Mouse (Mus musculus): ENCODE measurements around the gene Elovl6. TPM values are rescaled to one million over a fixed set of nuclear protein-coding genes. Genes with fewer than 3 reads are reported as not detected.

Gene Elovl6
- polyA plus RNA-seq (2017; shearing (Covaris generic)), result 10 to 100 TPM in 2 of 3 experiments, 1 to 10 TPM in 1; 9.0 to 16.4 (median 11.1) TPM

- peak; percentile 3 for ATAC-seq
Measured at GRCm38 (mm10) chr3:129532180-129532864, at the start of gene Elovl6. Gene Elovl6, plus strand, starts transcription at chr3:129532355.

DNA sequence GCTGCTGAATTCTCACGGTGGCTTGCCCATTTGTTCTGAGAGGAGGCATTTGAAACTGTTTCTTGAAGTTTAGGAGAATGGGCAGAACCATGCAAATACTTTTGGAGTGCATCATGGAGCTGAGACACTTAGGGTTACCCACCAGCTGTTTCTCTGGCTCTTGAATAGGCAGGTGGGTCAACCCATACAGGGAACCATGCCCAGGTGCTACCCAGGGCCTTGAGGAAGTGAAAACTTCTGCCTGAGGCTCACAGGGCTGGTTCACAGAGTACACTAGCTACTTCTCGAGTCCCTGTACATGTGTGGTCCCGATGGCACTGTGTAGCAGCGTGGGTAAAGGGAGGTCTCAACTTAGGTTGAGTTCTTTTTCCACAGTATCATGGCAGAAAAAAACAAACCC, 43.4 kb upstream of the Elovl6 start:
- no peak for ATAC-seq

DNA sequence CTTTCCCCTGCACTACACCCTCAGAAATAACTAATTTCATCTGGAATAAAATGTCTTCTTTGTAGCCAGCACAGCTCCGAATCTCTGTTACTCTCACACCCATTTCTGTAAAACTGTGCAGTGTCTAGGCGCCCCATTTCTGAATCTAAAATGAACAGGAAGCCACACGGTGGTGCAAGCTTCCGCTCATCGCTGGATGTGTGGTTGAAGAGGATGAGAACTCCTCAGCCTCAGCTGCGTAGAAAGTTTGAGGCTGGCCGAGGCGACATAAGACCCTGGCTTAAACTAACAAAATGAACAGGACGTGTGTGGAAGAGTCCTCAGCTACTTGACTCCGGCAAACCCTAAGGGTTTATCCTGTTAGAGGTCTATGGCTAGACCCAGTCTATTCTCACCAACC, 38.0 kb upstream of the Elovl6 start:
- peak; percentile 94 for ATAC-seq

DNA sequence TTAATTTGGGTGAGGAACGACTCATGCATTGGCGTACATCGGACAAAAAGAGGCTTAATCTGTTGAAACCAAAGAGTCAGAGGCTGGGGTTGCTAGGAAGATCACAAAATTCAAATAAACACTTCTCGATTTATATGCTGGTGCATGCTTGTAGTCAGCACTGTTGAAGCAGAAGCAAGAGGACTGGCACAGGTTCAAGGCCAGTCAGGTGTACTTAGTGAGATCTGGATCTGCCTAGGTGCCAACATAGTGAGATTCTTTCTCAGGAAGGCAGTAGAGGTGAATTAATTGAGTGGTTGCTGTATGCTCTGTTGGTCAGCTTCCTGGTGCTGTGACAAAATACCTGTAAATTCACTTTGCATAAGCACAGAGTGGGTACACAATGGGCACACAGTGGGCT, 37.4 kb upstream of the Elovl6 start:
- no peak for ATAC-seq

DNA sequence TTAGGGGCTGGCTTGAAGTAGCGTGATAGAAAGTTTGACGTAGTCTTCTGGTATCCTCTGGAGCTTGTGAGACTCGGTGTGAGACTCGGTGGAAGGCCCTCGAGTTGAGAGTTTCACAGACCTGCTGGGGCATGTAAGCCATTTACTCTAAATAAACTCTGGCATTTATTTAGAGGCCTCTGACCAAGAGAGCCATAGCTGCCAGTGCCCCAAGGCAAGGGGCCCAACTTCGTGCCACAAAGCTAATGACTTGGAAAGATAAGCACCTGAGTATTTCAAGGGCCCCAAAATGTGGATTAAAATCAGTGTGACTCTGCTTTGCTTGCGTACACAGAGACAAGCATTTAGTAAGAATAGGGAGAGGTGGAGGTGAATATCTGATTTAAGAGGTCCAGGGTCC, 28.4 kb upstream of the Elovl6 start:
- ATAC-seq, result no peak

DNA sequence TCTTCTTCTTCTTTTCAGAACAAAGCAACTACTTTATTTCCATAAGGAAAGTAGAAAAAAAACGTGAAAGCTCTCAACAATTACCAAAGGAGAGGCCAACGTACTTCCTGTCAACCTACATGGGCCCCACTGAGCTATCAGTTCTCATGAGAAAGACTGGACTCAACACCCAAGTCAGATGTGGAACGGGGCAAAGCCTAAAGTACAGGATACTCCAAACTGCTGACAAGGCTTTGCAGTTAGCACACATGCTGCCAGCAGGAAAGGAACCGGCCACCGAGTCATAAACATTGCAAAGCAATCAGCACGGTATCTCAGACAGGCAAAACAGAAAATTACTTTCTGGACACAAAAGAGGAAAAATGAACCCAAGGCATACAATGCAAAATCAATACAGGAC, 27.2 kb upstream of the Elovl6 start:
- ATAC-seq, result no peak

- no peak for ATAC-seq
Measured at GRCm38 (mm10) chr3:129507736-129508135, 24.4 kb upstream of the Elovl6 start.

GRCm38 (mm10) chr3:129508571-129508970, 23.6 kb upstream of the Elovl6 start:
- no peak for ATAC-seq

GRCm38 (mm10) chr3:129509725-129510124, 22.4 kb upstream of the Elovl6 start:
- ATAC-seq, result no peak

- ATAC-seq, result no peak
Measured at GRCm38 (mm10) chr3:129515863-129516436, 16.2 kb upstream of the Elovl6 start.

DNA sequence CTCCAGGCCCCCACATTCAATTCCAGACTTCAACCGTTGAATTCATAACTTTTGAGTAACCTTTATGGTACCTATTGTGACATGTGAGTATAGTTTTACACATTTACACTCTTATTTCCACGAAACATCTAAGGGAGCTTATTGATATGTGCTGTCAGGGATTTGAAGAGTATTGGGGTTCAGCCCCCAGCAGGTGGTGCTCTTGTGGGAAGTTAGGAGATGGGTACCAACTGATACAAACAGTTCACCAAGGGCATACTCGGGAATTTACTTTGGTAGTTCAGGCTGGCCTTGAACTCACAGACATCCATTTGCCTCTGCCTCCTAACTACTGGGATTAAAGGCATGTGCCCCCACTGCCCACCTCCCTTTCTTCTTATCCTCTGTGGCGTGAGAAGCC, 11.7 kb upstream of the Elovl6 start:
- ATAC-seq, result peak; percentile 74

- no peak for ATAC-seq
Measured at GRCm38 (mm10) chr3:129523456-129524143, 8.6 kb upstream of the Elovl6 start.

DNA sequence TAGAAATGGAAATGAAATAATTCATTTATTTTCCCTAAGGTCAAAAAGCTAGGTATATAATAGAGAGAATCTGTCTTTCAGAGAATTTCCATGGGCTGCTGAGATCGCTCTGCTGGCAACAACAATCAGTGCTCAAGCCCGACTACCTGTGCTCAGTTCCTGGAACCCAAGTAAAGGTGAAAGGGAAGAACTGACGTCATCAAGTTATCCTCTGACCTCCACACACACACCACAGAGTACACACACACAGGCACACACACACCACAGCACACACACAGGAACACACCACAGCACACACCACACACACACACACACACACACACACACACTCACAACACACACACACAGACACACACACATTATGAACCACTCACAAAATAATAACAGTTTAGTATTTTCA, 5.1 kb upstream of the Elovl6 start:
- no peak for ATAC-seq

GRCm38 (mm10) chr3:129529311-129529710, 2.8 kb upstream of the Elovl6 start:
- ATAC-seq, result no peak

DNA sequence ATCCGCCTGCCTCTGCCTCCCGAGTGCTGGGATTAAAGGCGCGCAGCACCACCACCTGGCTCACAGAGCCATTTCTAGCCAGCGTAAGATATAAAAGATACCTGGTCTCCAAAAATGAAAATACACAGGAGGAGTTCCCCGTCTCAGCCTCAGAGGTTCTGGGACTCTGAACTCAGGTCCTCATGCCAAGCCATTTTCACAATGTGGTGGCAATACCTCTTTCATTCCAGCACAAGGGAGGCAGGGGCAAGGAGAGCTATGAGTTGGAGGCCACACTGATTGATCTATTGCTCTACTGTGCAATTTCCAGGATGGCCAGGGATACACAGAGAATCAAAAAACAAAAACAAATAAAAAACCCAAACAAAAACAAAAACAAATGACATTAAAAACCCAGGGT, 1.7 kb upstream of the Elovl6 start:
- no peak for ATAC-seq

- ATAC-seq, result no peak
Measured at GRCm38 (mm10) chr3:129532865-129533742, 949 bp downstream of the Elovl6 start.

- ATAC-seq, result peak; percentile 12
Measured at GRCm38 (mm10) chr3:129533743-129534530, 1.8 kb downstream of the Elovl6 start.

DNA sequence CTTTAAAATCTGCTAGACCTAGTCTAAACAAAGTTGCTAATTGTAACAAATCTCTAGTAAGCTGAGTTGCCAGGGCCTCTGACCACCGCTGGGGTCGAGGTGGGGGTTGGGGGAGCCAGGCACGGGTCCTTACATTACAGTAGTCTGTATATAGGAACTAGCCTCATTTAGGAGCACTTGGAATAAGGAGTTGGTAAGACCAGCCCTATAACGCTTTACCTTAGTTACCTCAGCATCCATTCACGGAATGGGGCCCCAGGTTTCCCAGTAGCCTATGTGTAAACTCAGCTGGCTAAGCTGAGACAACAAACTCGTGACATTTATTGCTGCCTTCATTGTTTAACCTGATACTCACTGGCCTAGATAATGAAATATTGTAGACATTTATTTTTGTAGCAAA, 3.3 kb downstream of the Elovl6 start:
- no peak for ATAC-seq

GRCm38 (mm10) chr3:129536109-129536508, 4.0 kb downstream of the Elovl6 start:
- ATAC-seq, result peak; percentile 93

DNA sequence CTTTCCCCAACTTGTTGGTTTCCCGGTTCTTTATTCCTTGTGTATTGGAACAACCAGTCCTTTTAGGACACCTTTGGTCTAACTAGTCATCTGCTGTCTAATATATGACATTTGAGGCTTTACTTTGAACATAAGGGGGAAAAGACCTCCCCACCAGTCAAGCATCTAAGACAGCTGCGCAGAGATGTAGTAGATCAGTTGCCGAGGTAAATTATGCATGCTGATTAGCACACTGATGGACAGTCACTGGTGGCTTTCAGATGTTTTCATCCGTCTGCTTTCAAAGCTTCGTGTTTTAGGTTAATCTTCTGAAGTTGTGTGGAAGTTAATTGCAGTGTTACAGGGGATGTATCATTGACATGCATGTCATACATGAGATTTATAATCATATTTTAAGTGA, 5.8 kb downstream of the Elovl6 start:
- ATAC-seq, result no peak

DNA sequence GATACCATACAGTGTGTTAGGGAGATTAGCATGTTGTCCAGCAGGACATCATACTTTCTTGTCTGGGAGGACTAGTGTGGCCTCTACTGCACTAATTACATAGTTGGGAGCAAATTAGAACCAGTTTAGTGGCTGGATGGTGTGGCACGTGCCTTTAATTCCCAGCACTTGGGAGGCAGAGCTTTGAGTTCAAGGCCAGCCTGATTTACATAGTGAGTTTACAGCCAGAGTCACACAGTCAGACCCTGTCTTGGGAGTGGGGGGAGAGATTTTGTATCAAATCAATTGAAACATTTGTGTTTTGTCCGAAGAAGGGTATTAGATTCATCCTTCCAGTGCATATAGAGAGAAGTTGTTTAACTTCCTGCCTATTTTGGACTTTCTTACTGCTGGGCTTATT, 8.7 kb downstream of the Elovl6 start:
- ATAC-seq, result no peak

- ATAC-seq, result no peak
Measured at GRCm38 (mm10) chr3:129541456-129541855, 9.3 kb downstream of the Elovl6 start.
